Mouse (Mus musculus): ENCODE measurements around the gene Loxl4. TPM values are rescaled to one million over a fixed set of nuclear protein-coding genes. Genes with fewer than 3 reads are reported as not detected.

Loxl4 gene
- polyA plus RNA-seq, 1 experiment from 2014 or later = 0.41 TPM

DNA sequence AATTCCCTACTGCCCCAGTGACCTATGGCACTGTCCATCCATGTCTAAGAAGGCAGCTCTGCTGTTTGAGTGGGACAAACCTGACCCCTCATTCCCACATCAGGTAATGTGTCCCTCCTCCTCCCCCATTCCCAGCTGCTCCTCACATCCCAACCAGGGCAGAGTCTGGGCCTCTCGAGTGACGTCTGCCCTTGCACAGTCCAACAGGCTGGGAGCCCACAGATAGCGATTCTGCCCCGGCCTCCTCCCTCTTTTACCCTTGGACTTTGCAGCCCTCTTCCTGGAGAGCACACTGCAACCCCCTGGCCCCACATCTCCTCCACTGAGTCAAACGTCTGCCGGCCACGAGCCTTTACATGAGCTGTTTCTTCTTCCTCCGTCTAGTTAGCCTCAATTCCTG is 10.0 kb downstream of the Loxl4 start:
- Histone ChIP-seq H3K9me3 (replicated peaks) (no peaks in the 10 kb centered on the region), H3K36me3 (no peaks in the 10 kb centered on the region), H3K27ac (replicated peaks) (no peak overlapping the region), H3K4me1 (peaks cover 5% of the 10 kb centered on the region), H3K4me2 (no peak overlapping the region), H3K9ac (replicated peaks) (no peak overlapping the region), H3K4me3 (replicated peaks) (no peak overlapping the region), H3K27me3 (replicated peaks) (no peaks in the 10 kb centered on the region)
- ATAC-seq (ENCODE audit: low FRiP score) = no peak
- WGBS = 87% methylated on average over 8 of the region's 8 CpGs

DNA sequence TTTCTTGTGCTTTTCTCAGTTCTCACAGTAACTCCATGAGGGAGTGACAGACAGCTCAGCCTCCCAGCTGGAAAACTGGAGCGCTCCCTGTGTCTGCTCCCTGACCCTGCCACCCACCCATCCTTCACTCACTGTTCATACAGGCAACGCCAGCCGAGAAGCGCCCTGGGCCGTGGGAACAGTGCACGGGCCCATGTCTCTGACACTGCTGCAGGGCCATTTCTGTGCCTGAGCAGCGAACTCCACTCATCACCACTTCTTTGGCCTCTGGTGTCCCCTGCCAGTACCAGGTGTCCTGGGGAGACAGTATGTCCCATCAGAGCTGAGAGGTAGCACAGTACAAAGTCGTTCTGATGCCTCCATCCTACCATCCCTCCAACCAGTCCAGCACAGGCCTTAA is 10.6 kb downstream of the Loxl4 start:
- H3K4me2 ChIP-seq = no peak overlapping the region
- WGBS = 77% methylated on average over 8 of the region's 8 CpGs

DNA sequence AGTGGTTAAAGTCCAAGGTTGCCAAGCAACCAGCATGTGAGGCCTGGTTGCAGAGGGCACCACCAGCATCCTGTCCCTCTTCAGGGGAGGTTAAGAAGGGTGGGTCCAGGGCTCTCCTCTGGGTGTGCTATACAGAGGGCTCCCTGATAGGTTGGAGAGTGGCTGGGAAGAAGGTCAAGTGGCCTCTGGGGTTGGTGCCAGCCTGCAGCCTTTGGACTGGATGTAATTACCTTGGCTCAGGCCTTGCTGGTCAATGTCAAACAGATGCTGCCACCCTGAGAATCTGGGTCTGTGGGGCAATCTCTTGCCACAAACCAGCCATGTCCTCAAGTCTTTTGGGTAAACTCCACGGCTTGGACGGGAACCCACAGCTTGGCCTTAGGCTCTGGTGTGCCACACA is 11.2 kb downstream of the Loxl4 start:
- Histone ChIP-seq H3K9me3 (replicated peaks) (no peaks in the 10 kb centered on the region), H3K4me3 (replicated peaks) (no peak overlapping the region), H3K27ac (replicated peaks) (no peak overlapping the region), H3K9ac (replicated peaks) (no peak overlapping the region), H3K36me3 (no peaks in the 10 kb centered on the region), H3K4me1 (peaks cover 5% of the 10 kb centered on the region), H3K27me3 (replicated peaks) (no peaks in the 10 kb centered on the region), H3K4me2 (no peak overlapping the region)
- no peak for ATAC-seq (ENCODE audit: low FRiP score)
- 80% methylated on average over 2 of the region's 2 CpGs for WGBS

More for the DNA sequence above, 10.6 kb downstream of the Loxl4 start:
- no peaks in the 10 kb centered on the region for H3K27me3 ChIP-seq (replicated peaks)
- no peaks in the 10 kb centered on the region for H3K36me3 ChIP-seq
- no peak overlapping the region for H3K4me3 ChIP-seq (replicated peaks)
- peaks cover 5% of the 10 kb centered on the region for H3K4me1 ChIP-seq
- no peak for ATAC-seq (ENCODE audit: low FRiP score)
- no peaks in the 10 kb centered on the region for H3K9me3 ChIP-seq (replicated peaks)
- H3K9ac ChIP-seq (replicated peaks) = no peak overlapping the region
- H3K27ac ChIP-seq (replicated peaks) = no peak overlapping the region

DNA sequence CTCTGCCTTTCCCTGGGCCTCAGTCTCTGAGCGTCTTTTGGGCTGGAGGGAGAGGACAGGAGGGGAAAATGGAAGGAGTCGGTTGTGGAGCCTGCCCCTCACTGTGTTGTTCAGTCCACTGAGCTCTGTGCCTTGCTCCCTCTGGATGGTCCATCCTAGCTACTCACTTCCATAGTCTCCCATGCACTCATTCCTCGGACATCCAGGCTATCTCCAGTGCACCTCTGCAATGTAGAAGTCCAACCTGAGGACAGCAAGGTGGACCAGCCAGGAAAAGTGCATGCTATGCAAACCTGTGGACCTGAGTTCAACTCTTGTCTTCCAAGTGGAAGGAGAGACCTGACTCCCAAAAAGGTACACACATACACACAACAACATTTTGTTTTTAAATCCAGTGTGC is 12.0 kb downstream of the Loxl4 start:
- H3K9me3 ChIP-seq (replicated peaks) = no peaks in the 10 kb centered on the region
- WGBS = 68% methylated on average over 3 of the region's 3 CpGs
- ATAC-seq (ENCODE audit: low FRiP score) = no peak
- H3K9ac ChIP-seq (replicated peaks) = no peak overlapping the region
- H3K4me1 ChIP-seq = peaks cover 5% of the 10 kb centered on the region
- H3K36me3 ChIP-seq = no peaks in the 10 kb centered on the region; the same call in 1 of the 2 replicates
- H3K27ac ChIP-seq (replicated peaks) = no peak overlapping the region
- H3K4me3 ChIP-seq (replicated peaks) = no peak overlapping the region
- H3K27me3 ChIP-seq (replicated peaks) = no peaks in the 10 kb centered on the region
- no peak overlapping the region for H3K4me2 ChIP-seq

DNA sequence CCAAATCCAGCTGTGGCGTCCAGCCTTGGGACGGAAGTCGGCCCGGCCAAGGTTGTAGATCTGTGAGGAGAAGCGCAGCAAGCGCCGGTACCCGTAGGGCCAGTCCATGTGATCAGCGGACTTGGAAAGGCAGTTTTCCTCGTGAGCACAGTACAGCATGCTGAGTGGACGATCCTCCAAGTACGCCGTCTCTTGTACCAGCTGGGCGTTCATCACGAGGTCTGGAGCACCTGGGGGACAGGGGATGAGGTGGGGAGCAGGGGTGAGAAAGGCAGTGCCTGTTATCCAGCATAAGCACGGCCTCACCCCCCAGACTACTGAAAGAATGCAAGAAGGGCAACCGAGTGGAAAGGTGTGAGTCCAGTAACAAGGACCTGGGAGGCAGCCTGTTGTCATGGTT is 12.7 kb downstream of the Loxl4 start:
- no peaks in the 10 kb centered on the region for H3K27me3 ChIP-seq (replicated peaks)
- no peak overlapping the region for H3K27ac ChIP-seq (replicated peaks)
- H3K4me1 ChIP-seq = peaks cover 5% of the 10 kb centered on the region
- no peak overlapping the region for H3K4me2 ChIP-seq
- 88% methylated on average over 17 of the region's 17 CpGs for WGBS
- H3K36me3 ChIP-seq = no peaks in the 10 kb centered on the region; the same call in 1 of the 2 replicates
- ATAC-seq (ENCODE audit: low FRiP score) = no peak
- no peaks in the 10 kb centered on the region for H3K9me3 ChIP-seq (replicated peaks)
- H3K4me3 ChIP-seq (replicated peaks) = no peak overlapping the region
- H3K9ac ChIP-seq (replicated peaks) = no peak overlapping the region

DNA sequence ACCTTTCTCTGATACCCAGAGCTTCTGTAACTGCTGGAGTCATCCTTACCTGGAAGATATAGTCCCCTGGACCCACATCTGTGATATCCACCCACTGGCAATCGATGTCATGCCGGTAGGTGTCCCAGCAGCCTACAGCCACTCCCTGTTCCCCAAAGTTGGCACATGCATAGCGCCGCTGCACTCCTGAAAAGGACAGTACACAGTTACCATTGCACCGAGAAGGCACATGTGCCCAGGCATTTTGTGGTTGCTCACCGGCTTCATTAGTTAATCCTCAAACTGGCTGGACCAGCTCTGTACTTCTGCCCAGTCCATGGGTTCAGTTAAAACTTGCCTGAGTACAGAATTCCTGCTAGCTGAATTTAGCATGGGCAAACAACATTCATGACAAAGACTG is 14.7 kb downstream of the Loxl4 start:
- Histone ChIP-seq H3K27me3 (replicated peaks) (no peaks in the 10 kb centered on the region), H3K27ac (replicated peaks) (no peak overlapping the region), H3K4me1 (peaks cover 5% of the 10 kb centered on the region), H3K9ac (replicated peaks) (no peak overlapping the region), H3K9me3 (replicated peaks) (no peaks in the 10 kb centered on the region), H3K36me3 (no peaks in the 10 kb centered on the region; the same call in 1 of the 2 replicates), H3K4me3 (replicated peaks) (no peak overlapping the region), H3K4me2 (no peak overlapping the region)
- ATAC-seq (ENCODE audit: low FRiP score) = no peak
- 95% methylated on average over 6 of the region's 6 CpGs for WGBS

DNA sequence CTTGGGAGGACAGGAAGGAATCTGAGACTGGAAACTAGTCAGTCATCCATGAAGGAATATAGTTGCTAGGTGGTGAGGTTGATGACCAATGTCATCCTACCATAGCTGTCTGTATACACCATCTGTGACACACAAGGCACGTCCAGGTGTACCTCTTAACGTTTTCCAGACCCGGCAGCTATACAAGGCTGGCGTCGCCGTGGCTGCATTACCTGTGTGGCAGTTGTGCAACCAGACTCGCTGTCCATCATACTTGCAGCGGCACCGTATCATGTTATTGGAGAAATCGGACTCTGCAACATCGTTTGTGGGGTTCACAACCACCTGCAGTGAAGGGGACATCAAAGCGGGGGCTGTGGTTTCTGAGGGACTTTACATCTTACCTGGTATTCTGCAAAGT is 15.3 kb downstream of the Loxl4 start:
- no peaks in the 10 kb centered on the region; the same call in 1 of the 2 replicates for H3K36me3 ChIP-seq
- H3K4me2 ChIP-seq = no peak overlapping the region
- no peak overlapping the region for H3K27ac ChIP-seq (replicated peaks)
- H3K9me3 ChIP-seq (replicated peaks) = no peaks in the 10 kb centered on the region
- no peak for ATAC-seq (ENCODE audit: low FRiP score)
- no peak overlapping the region for H3K9ac ChIP-seq (replicated peaks)
- peaks cover 5% of the 10 kb centered on the region for H3K4me1 ChIP-seq
- no peak overlapping the region for H3K4me3 ChIP-seq (replicated peaks)
- 96% methylated on average over 12 of the region's 12 CpGs for WGBS
- no peaks in the 10 kb centered on the region for H3K27me3 ChIP-seq (replicated peaks)

DNA sequence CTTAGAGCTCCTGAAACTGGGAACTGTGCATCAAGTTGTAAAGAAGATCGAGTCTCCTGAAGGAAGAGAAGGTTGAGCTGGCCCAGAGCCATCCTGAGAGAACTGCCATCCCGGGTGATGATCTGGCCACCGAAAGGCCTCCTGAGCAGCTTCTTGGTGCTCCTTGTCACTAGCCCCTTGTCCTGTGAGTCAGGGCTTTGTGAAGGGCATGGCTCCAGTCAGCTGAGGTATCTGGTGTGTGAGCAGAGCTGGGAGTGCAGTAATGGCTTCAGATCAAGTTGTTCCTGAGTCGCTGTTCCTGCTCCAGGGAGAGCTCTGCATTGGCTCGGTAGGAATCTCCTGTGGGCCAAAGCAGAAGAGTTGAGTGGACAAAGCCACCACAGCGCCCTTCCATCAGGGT is 17.5 kb downstream of the Loxl4 start:
- no peak overlapping the region for H3K27ac ChIP-seq (replicated peaks)
- H3K36me3 ChIP-seq = no peaks in the 10 kb centered on the region; the same call in 1 of the 2 replicates
- no peaks in the 10 kb centered on the region; the same call in 1 of the 2 replicates for H3K4me1 ChIP-seq
- no peaks in the 10 kb centered on the region for H3K9me3 ChIP-seq (replicated peaks)
- H3K9ac ChIP-seq (replicated peaks) = no peak overlapping the region
- 98% methylated on average over 6 of the region's 6 CpGs for WGBS
- no peak overlapping the region for H3K4me2 ChIP-seq
- H3K27me3 ChIP-seq (replicated peaks) = no peaks in the 10 kb centered on the region
- no peak overlapping the region for H3K4me3 ChIP-seq (replicated peaks)
- ATAC-seq (ENCODE audit: low FRiP score) = no peak

DNA sequence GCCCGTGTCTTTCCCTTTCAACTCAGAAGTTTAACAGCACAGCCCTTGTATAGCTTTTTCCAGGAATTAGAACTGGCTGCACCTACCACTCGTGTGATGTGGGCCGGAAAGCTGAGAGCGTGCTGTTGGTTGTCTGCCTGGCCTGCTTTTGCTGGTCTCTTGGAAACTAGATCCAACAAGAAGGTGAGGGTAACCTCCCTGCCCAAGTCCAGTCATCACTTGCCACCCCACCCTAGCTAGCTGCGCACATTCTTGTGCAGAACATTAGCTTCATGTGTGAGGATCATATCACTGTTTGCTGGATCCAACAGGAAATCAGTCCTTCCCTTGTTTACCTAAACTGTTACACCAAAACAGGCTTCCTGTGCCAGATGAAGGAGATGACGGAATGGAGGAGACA is 19.2 kb downstream of the Loxl4 start:
- Histone ChIP-seq H3K27me3 (replicated peaks) (no peaks in the 10 kb centered on the region), H3K27ac (replicated peaks) (no peak overlapping the region), H3K4me2 (no peak overlapping the region), H3K9ac (replicated peaks) (no peak overlapping the region), H3K4me3 (replicated peaks) (no peak overlapping the region), H3K9me3 (replicated peaks) (no peaks in the 10 kb centered on the region), H3K36me3 (no peaks in the 10 kb centered on the region; the same call in 1 of the 2 replicates), H3K4me1 (no peaks in the 10 kb centered on the region)
- no peak for ATAC-seq (ENCODE audit: low FRiP score)
- 89% methylated on average over 6 of the region's 6 CpGs for WGBS

DNA sequence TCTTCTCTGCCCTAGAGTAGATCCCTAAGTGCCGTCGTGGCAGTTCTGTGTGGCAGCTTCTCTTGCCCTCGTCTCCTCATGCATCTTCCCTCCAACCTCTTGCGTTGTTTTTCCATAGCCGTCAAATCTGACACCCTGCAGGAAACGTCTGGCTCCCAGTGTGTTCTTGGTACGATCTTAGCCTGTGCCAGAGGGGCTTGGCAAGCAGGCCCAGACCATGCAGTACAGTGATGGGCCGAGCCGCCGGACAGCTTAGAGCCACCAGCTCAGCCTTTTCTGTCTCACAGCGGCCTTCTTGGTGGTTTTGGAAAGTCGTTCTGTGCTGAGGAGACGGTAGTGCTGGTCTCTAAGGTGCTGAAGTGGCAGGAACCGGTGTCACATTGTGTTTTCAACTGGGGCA is 21.1 kb downstream of the Loxl4 start:
- 57% methylated on average over 14 of the region's 14 CpGs for WGBS
- ATAC-seq (ENCODE audit: low FRiP score) = no peak
- Histone ChIP-seq H3K4me1 (no peaks in the 10 kb centered on the region), H3K4me2 (no peak overlapping the region), H3K4me3 (replicated peaks) (no peak overlapping the region), H3K36me3 (no peaks in the 10 kb centered on the region; the same call in 1 of the 2 replicates), H3K27me3 (replicated peaks) (no peaks in the 10 kb centered on the region), H3K9ac (replicated peaks) (no peak overlapping the region), H3K9me3 (replicated peaks) (no peaks in the 10 kb centered on the region), H3K27ac (replicated peaks) (no peak overlapping the region)

DNA sequence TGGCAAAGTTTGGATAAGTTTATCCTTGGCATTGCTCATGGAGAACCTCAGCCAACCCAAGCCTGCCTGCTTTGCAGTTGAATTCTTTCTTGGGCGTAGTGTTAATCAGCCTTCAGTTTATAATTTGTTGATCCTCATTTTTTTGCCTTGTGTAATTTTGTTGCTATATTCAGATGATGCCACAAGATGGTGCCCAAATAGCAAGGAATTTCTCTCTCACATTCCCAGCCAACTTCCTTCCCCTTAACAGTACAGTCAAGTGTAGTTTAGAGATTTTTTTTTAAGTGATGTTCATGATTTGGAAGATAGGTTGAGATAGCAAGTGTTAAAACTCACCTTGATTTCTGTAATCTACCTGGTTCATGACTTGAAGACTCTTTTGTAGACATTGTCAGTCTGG is 23.4 kb downstream of the Loxl4 start:
- no peak for ATAC-seq (ENCODE audit: low FRiP score)
- Histone ChIP-seq H3K27ac (replicated peaks) (no peak overlapping the region), H3K9me3 (replicated peaks) (no peaks in the 10 kb centered on the region), H3K4me2 (no peak overlapping the region), H3K9ac (replicated peaks) (no peak overlapping the region), H3K4me1 (no peaks in the 10 kb centered on the region), H3K27me3 (replicated peaks) (no peaks in the 10 kb centered on the region), H3K4me3 (replicated peaks) (no peak overlapping the region), H3K36me3 (no peaks in the 10 kb centered on the region)
- 82% methylated on average over 1 of the region's 1 CpGs for WGBS

DNA sequence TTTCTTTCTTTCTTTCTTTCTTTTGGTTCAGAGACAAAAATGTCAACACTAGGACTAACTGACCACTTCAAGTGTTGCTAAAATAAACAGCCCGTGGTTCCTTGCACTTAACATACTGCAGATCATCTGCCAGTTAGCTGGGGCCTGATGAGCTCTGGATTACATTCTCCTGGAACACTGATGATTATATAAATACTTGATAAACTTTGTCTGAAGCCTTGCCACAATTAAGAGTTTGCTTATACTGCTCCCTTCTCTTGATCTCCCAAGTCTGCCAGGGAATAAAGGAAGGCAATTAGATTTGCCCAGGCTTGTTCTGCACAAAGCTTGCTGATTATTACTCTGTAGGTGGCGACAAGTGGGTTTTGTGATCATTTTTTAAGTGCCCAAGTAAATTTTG is 24.9 kb downstream of the Loxl4 start:
- no peak for ATAC-seq (ENCODE audit: low FRiP score)
- Histone ChIP-seq H3K4me2 (no peak overlapping the region), H3K9me3 (replicated peaks) (no peaks in the 10 kb centered on the region), H3K4me1 (no peaks in the 10 kb centered on the region), H3K36me3 (peaks cover 7% of the 10 kb centered on the region; the same call in 1 of the 2 replicates), H3K9ac (replicated peaks) (no peak overlapping the region), H3K27ac (replicated peaks) (no peak overlapping the region), H3K27me3 (replicated peaks) (no peaks in the 10 kb centered on the region), H3K4me3 (replicated peaks) (no peak overlapping the region)
- 78% methylated on average over 2 of the region's 2 CpGs for WGBS

DNA sequence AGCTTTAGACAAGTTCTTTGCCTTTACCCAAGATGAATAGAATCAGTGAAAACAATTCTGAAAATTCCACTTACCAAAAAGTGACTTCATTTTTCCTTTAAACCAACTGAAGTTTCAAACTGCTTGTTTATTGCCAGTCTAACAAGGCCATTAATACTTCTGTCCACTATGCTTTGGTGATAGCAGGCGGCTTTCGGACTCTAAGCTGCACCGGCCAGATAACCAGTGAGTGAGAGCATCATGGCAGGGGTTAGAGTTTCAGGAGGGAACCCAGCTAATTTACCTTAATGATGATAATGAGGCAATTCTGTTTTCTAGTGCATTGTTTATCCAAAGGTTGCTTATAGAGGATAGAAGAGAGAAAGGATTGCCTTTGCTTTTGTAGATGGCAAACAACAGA is 28.4 kb downstream of the Loxl4 start:
- Histone ChIP-seq H3K4me2 (no peak overlapping the region), H3K27ac (replicated peaks) (no peak overlapping the region), H3K36me3 (peaks cover 7% of the 10 kb centered on the region; the same call in 1 of the 2 replicates), H3K27me3 (replicated peaks) (no peaks in the 10 kb centered on the region), H3K9ac (replicated peaks) (no peak overlapping the region), H3K4me1 (no peaks in the 10 kb centered on the region), H3K4me3 (replicated peaks) (no peak overlapping the region), H3K9me3 (replicated peaks) (no peaks in the 10 kb centered on the region)
- ATAC-seq (ENCODE audit: low FRiP score) = no peak
- 85% methylated on average over 3 of the region's 3 CpGs for WGBS

Measured in neural tube, embryonic 15.5 days (tissue).